Mouse (Mus musculus) stomach, postnatal 0 days (tissue): ENCODE measurements around the gene Casp2.
A peak's percentile ranks its signal among the peaks of the same experiment; 100 is the strongest.

Source experiments
- CTCF ChIP-seq: IDR thresholded peaks from 2 replicates; pipeline ENCODE4 v1.5.1; 2016; ENCODE audit warnings: antibody characterized with exemption, low read depth, mild to moderate bottlenecking, moderate library complexity
- EP300 ChIP-seq: optimal IDR thresholded peaks from 2 replicates; pipeline ENCODE3; 2016; ENCODE audit warnings: antibody characterized with exemption

DNA sequence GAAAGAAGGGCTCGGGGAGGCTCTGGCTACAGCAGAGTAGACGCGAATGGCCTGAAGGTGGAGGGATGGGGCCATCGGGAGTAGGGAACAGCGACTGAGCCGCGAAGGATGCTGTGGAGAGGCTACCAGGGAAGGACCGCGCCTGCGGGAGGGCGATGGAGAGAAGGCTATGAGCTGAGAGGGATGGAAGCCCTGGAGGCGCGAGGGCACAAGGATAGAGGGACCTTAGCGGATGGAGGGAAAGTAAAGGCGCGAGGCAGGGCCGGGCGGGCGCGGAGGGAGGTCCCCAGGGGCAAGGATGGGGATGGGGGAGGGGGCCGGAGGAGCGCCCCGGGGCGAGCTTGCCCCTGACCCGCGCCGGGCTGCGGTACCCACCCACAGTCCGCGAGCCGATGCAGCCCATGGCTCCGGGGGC is 59.3 kb downstream of the Casp2 start:
- peak; percentile 3; the same call in 1 of the 2 replicates for TF ChIP-seq CTCF
- no peak for TF ChIP-seq EP300
